Mouse (Mus musculus) mesoderm, embryonic 11.5 days (tissue): ENCODE results near the gene Wbp2.
"Not testable (repeated sequence)": the region's sequence is repeated elsewhere in the genome, so short reads cannot be mapped to it uniquely, and the experiment has no call there.

Source experiments
- DNase-seq: peaks from one replicate; pipeline ENCODE4 v3.0.0-alpha.2; 2012; ENCODE audit warnings: low read depth, low spot score

The Wbp2 gene

GRCm38 (mm10) chr11:116086258-116087193, at the start of gene Wbp2:
Gene Wbp2 (minus strand): TSS chr11:116086995.
- peak; percentile 100 for DNase-seq

GRCm38 (mm10) chr11:116134171-116134570, 47.4 kb upstream of the Wbp2 start:
- no peak for DNase-seq

GRCm38 (mm10) chr11:116133497-116133896, 46.7 kb upstream of the Wbp2 start:
- no peak for DNase-seq

- DNase-seq = no peak
Measured at GRCm38 (mm10) chr11:116132366-116133333, 45.9 kb upstream of the Wbp2 start.

GRCm38 (mm10) chr11:116131349-116132170, 44.8 kb upstream of the Wbp2 start:
- DNase-seq = no peak

- DNase-seq = peak; percentile 90
Measured at GRCm38 (mm10) chr11:116130488-116131205, 43.9 kb upstream of the Wbp2 start, which contains the start of gene Trim65. Gene Trim65 (minus strand): TSS chr11:116131128.

GRCm38 (mm10) chr11:116129993-116130487, 43.2 kb upstream of the Wbp2 start:
- DNase-seq = peak; percentile 36

- DNase-seq = no peak
Measured at GRCm38 (mm10) chr11:116129091-116129790, 42.4 kb upstream of the Wbp2 start.

GRCm38 (mm10) chr11:116127986-116128385, 41.2 kb upstream of the Wbp2 start:
- no peak for DNase-seq

GRCm38 (mm10) chr11:116127156-116127980, 40.6 kb upstream of the Wbp2 start, which contains the start of gene Trim47:
Gene Trim47 (minus strand): TSS chr11:116127210.
- DNase-seq = peak; percentile 79

GRCm38 (mm10) chr11:116126261-116126660, 39.5 kb upstream of the Wbp2 start:
- no peak for DNase-seq

- not testable (repeated sequence) for DNase-seq
Measured at GRCm38 (mm10) chr11:116121731-116122245, 35.0 kb upstream of the Wbp2 start.

GRCm38 (mm10) chr11:116117819-116118218, 31.0 kb upstream of the Wbp2 start:
- DNase-seq = no peak

- DNase-seq = no peak
Measured at GRCm38 (mm10) chr11:116117241-116117640, 30.4 kb upstream of the Wbp2 start.

GRCm38 (mm10) chr11:116111611-116112203, 24.9 kb upstream of the Wbp2 start:
- DNase-seq = no peak

GRCm38 (mm10) chr11:116111067-116111466, 24.3 kb upstream of the Wbp2 start:
- no peak for DNase-seq

- DNase-seq = no peak
Measured at GRCm38 (mm10) chr11:116110540-116110939, 23.7 kb upstream of the Wbp2 start.

- DNase-seq = no peak
Measured at GRCm38 (mm10) chr11:116110131-116110530, 23.3 kb upstream of the Wbp2 start.
